Mouse (Mus musculus): ENCODE data around the gene Tmem132e.

DNA sequence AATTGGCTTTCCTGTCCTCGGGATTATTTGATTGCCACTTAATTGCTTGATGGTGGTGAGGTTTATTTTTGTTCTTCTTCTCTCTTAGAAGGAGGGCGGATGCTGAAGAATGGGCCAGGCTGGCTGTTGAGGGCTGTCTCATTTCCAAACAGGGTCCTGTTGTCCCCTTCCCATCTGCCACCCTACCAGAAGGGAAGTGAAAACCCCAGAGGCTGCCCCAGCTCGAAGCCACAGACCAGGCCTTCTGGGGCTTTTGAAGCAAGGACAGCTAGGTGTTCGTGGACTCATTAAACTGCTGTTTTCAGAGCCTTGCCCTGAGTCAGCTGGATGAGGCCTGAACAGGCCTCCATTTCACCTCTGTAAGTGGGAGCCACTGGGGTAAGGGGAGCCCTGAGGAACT lies 87.4 kb downstream of the Tmem132e start:
- TF ChIP-seq CTCF (IDR thresholded peaks at IDR 0.05; ENCODE audit: borderline replicate concordance, insufficient read depth, low read depth, low read length) (no peak), POLR2A (IDR thresholded peaks at IDR 0.05; ENCODE audit: borderline replicate concordance, insufficient read depth, low read length) (no peak)
